Mouse (Mus musculus) embryo, embryonic 11 days (tissue): ENCODE measurements at regions not wholly inside any gene's neighbourhood (a gene's known extent, or its start where the extent isn't known, plus 50 kb on each side); places are given as distances from the start of the nearest gene placed in this dataset.

Experiments
- DNase-seq: peaks from one replicate; pipeline ENCODE4 v3.0.0-alpha.2; 2015

- DNase-seq: peak; percentile 42
Observed at GRCm38 (mm10) chr11:20985771-20986170, 105.3 kb upstream of the Peli1 start.

- no peak for DNase-seq
Observed at GRCm38 (mm10) chr11:20987171-20987815, 103.8 kb upstream of the Peli1 start.

GRCm38 (mm10) chr11:20987841-20988251, 103.2 kb upstream of the Peli1 start:
- DNase-seq: no peak

GRCm38 (mm10) chr11:20988871-20989270, 102.2 kb upstream of the Peli1 start:
- DNase-seq: no peak

- no peak for DNase-seq
Observed at GRCm38 (mm10) chr11:20993580-20993979, 97.5 kb upstream of the Peli1 start.

GRCm38 (mm10) chr11:21001400-21001799, 89.7 kb upstream of the Peli1 start:
- no peak for DNase-seq

GRCm38 (mm10) chr11:21007222-21007621, 83.9 kb upstream of the Peli1 start:
- no peak for DNase-seq

GRCm38 (mm10) chr11:21009505-21009904, 81.6 kb upstream of the Peli1 start:
- DNase-seq: no peak

- DNase-seq: peak; percentile 64
Observed at GRCm38 (mm10) chr11:21010867-21011266, 80.2 kb upstream of the Peli1 start.

GRCm38 (mm10) chr11:21014250-21014649, 76.8 kb upstream of the Peli1 start:
- no peak for DNase-seq

GRCm38 (mm10) chr11:21015536-21015935, 75.6 kb upstream of the Peli1 start:
- no peak for DNase-seq

- DNase-seq: no peak
Observed at GRCm38 (mm10) chr11:21016133-21016746, 74.9 kb upstream of the Peli1 start.

GRCm38 (mm10) chr11:21016791-21017329, 74.2 kb upstream of the Peli1 start:
- peak; percentile 29 for DNase-seq

GRCm38 (mm10) chr11:21019829-21020228, 71.3 kb upstream of the Peli1 start:
- DNase-seq: no peak

GRCm38 (mm10) chr11:21024111-21024510, 67.0 kb upstream of the Peli1 start:
- no peak for DNase-seq

- no peak for DNase-seq
Observed at GRCm38 (mm10) chr11:21024521-21024920, 66.6 kb upstream of the Peli1 start.

- DNase-seq: no peak
Observed at GRCm38 (mm10) chr11:21027299-21027698, 63.8 kb upstream of the Peli1 start.

GRCm38 (mm10) chr11:21030362-21030761, 60.7 kb upstream of the Peli1 start:
- DNase-seq: no peak

- no peak for DNase-seq
Observed at GRCm38 (mm10) chr11:21031816-21032215, 59.3 kb upstream of the Peli1 start.

GRCm38 (mm10) chr11:21033234-21033822, 57.8 kb upstream of the Peli1 start:
- DNase-seq: no peak

- DNase-seq: peak; percentile 25
Observed at GRCm38 (mm10) chr11:21033823-21034401, 57.2 kb upstream of the Peli1 start.

- no peak for DNase-seq
Observed at GRCm38 (mm10) chr11:21036161-21036916, 54.8 kb upstream of the Peli1 start.
